Mouse (Mus musculus) frontal cortex, adult (tissue): Measurements from ENCODE around the gene Isca1.
"Not testable (repeated sequence)": the region's sequence is repeated elsewhere in the genome, so short reads cannot be mapped to it uniquely, and the experiment has no call there.

Experiments used
- ATAC-seq: cut with Nextera tagmentation; 2 replicates; pipeline ENCODE4 v1.9.2; 2017; ENCODE audit warnings: mild to moderate bottlenecking, moderate library complexity, mixed read lengths; ENCODE audit not compliant: low TSS enrichment

The Isca1 gene

DNA sequence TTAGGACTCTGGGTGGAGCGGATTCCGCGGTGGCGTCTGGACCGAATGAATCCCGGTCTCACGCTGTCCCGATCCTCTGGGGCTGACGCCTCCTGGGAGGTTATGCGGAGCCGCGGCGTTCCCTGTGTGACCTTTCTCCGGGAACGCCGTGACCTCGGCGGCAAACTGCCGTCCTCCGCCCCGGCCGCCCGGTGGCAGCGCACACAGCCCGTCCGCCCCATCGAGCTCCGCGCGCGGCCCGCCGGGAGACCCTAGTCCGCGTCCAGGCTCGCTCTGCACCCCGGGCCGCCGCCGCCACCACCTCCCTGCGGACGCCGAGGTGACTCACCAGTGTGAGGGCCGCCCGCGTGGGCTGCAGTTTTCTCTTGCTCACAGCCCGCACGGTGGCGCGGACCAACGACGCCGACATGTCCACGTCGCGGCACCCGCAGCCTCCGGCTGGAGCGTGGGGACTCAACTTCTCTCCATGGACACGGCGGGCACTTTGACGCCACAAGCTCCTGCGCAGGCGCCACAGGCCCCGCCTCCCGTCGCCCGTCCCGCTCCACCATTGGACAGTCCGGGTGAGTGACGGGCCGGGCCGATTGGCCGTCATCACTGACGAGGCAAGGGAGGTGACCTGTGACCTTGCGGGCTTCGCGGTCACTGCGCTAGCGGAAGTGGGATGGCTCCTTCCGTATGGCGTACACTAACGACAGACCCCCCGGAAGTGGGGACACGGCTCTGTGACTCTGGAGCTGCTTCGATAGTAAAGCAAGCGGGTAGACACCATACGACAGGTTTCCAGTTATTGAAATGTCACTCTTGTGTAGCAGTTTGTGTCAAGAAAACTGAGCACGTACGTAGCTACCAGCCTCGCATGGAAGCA, at the start of gene Isca1:
Gene Isca1 (minus strand): TSS at position 515 of the 868 bp plus-strand sequence.
- ATAC-seq, result peak; percentile 87

DNA sequence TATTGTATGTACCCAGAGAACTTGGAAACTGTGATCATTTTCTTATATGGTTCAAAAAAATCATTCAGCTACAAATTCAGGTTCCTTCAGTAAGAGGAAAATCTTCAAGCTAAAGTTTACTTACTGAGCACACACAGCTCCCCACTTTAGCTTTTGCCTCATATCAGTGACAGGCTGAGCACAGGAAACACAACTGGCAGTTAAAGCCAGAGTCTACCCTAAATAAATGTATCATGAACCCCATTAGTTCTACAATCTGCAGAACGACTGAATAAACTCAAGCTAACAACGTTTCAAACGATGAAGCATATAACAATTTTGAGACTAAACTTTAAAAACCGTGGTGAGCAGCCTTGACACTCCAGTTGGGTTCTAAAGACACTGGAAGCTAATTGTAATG, 47.7 kb upstream of the Isca1 start:
- ATAC-seq, result no peak

DNA sequence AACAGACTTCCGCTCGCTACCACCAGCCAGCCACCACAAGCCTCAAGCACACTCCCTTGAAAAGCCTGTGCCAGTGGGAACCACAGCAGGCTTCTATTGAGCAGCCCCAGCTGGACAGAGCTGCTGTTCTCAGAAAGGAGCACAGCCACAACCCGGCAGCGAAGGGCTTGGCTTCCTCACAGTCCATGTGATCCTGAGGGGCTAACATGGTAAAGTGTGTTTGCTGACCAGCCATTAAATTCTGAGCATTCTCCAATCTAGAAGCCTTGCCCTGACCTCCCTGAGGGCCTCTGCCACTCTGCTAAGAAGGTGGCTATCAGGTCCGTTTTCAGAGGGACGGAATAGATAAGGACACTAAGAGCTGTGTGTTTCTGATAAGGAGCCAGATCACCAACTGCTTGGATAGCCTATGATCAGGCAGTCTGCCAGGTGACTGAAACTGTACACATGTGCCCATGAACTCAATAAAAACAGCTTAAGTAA, 44.5 kb upstream of the Isca1 start:
- ATAC-seq, result no peak

DNA sequence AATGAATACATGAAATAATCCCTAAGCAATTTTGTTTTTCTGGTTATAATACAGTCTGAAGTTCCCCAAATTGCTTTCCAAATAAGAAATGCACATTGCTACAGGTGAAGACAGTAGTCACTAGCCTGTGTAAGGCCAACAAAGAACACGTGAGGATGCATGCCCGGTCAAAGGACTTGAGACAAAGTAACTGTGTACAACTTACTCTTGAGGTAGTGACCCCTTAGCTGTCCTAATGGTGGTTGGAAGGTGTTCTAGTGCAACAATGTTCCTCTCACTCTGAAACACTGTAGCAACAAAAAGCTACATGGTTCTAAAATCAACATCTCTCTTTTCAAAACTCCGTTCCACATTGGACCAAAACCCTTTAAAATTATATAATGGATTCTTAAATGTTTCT, 42.0 kb upstream of the Isca1 start:
- no peak for ATAC-seq

- peak; percentile 83 for ATAC-seq
Observed at GRCm38 (mm10) chr13:59801000-59801399, 31.4 kb upstream of the Isca1 start.

DNA sequence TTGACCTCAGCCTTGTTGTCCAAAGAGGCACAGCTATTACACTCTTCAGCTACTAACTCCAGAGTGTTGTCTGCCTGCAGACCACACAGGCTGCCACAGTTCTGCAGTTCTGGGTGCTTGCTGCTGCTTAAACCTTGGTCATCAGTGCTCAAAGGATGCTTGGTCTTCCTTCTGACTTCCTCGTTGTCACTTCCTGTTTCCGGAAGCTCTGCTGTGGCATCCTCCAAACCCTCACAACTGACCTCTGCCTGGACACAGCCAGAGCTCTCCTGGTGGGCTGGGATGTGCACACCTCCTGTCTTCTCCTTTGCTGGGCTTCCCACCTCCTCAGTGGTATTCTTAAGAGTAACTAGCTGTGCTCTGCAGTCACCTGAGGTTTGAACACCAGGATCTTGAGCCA, 30.5 kb upstream of the Isca1 start:
- ATAC-seq, result no peak

- ATAC-seq, result no peak
Observed at GRCm38 (mm10) chr13:59798306-59798705, 28.7 kb upstream of the Isca1 start.

GRCm38 (mm10) chr13:59796466-59796848, 26.8 kb upstream of the Isca1 start:
- no peak for ATAC-seq

GRCm38 (mm10) chr13:59795807-59796465, 26.3 kb upstream of the Isca1 start:
- no peak for ATAC-seq

DNA sequence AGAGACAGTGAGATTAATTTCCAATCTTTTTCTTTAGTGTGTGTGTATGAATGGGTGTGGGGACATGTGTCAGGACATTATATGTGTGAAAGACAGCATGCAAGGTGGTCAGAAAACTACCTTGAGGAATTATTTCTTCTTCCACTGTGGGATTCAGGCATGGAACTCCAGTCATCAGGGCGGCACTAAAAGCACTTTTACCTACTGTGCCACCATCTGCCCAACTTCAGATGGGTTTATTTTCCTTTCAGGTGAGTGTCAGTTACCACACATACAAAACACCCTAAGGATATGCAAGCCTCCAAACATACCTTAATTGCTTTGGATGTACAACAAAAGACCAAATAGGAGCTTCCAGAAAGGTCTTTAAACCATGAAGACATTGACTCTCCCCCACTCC, 25.2 kb upstream of the Isca1 start:
- ATAC-seq, result no peak

GRCm38 (mm10) chr13:59782145-59782544, 12.5 kb upstream of the Isca1 start, which contains the start of gene Gm49354:
Gm49354 (minus strand) TSS chr13:59782245.
- no peak for ATAC-seq

- ATAC-seq, result not testable (repeated sequence)
Observed at GRCm38 (mm10) chr13:59779744-59780264, 10.2 kb upstream of the Isca1 start.

DNA sequence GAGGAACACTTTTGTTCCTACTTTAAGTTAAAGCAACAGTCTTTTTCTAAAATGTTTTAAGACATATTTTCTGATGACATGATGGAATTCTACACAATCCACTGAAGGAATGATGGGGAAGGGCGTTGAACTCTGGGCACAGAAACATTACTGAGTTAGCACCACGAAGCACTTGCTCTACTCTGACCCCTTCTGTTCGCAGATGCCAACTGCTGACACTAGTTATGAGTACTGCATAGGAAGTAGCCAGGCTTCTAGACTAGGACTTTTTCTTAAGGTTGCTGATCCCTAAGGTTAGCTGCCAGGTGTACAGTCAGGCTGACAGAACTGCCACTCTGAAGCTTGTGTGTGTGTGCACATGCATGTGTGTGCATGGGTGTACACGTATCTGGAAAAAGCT, 9.6 kb upstream of the Isca1 start:
- ATAC-seq, result no peak

DNA sequence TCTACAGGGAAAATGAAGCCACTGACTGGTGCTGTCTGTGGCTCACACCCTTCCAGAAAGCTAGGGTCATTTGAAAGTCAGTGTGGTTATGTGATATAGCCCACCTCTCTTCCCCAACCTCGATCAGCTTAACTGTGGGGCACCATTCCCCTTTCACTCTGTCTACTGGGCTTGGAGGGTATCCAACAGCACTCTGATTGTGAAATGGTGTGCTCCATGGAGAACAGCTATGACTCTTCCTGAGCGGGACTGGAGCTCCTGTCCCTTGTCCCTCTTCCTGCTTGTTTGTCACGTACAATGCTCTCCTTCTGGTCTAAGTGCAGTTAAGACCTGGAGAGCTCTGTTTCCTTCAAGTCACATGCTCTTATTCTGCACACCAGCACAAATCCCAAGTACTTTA, 5.6 kb upstream of the Isca1 start:
- no peak for ATAC-seq

- peak; percentile 18; the same call in 1 of the 2 replicates for ATAC-seq
Observed at GRCm38 (mm10) chr13:59771257-59771656, 1.6 kb upstream of the Isca1 start.

GRCm38 (mm10) chr13:59770847-59771246, 1.2 kb upstream of the Isca1 start:
- no peak for ATAC-seq

- peak; percentile 54 for ATAC-seq
Observed at GRCm38 (mm10) chr13:59770164-59770562, 553 bp upstream of the Isca1 start.

GRCm38 (mm10) chr13:59768531-59768930, 1.1 kb downstream of the Isca1 start:
- no peak for ATAC-seq

DNA sequence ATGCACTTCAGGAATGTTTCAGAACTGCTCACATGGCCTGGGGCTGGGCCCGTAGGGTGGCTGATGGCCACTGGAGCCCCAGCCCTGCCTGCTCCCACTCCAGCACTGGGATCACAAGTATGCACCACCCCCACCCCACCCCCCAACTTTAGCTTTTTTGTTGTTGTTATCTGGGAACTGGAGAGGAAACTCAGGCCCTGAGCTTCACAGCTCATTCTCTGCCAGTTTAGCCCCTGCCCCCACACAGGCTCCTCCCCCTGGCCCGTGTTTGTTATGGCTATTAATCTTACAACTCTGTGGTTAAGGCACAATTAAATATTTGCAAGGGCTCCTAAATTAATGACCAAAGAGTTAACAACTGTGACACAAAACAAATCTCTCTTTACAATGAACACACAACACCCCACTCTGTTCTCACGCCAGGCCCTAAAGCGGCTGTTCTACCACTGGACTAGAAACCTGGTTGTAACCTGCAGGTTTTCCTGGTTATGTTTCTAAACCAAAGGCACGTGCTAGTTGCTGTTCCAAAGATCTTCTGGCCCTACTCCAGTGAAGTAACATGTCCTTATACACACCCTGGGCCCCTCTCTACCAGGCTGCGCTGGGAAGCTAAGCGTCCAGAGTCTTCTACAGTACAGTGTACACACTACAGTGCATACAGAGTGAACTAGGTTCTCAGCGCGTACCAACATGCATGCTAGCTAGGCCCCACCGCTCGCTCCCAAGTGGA, 2.7 kb downstream of the Isca1 start:
- no peak for ATAC-seq

GRCm38 (mm10) chr13:59762791-59763190, 6.8 kb downstream of the Isca1 start:
- ATAC-seq, result no peak

DNA sequence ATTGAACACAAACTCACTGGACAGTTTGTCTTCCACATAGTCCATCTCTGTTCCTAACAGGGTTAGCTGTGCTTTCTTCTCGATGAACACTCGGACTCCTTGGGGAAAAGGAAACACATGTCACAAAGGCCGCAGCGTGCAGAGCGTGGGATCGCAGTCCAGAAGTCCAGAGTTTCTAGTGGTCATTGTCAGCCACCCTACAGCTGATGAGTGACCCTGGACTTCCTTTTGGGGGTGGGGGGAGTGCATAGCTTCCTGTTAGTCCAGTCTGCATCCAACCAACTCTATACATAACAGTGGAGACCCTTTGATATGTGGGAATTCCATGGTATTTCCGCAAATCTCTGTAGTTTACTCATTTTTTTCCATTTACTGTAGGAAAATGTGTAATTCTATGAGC, 12.7 kb downstream of the Isca1 start:
- ATAC-seq, result no peak

- ATAC-seq, result no peak
Observed at GRCm38 (mm10) chr13:59750310-59750709, 19.3 kb downstream of the Isca1 start.
